Mouse (Mus musculus) lung, postnatal 14 days (tissue): ENCODE measurements at regions not wholly inside any gene's neighbourhood (a gene's known extent, or its start where the extent isn't known, plus 50 kb on each side); places are given as distances from the start of the nearest gene placed in this dataset.

Experiments used
- DNase-seq: peaks from one replicate; pipeline ENCODE4 v3.0.0; 2021

DNA sequence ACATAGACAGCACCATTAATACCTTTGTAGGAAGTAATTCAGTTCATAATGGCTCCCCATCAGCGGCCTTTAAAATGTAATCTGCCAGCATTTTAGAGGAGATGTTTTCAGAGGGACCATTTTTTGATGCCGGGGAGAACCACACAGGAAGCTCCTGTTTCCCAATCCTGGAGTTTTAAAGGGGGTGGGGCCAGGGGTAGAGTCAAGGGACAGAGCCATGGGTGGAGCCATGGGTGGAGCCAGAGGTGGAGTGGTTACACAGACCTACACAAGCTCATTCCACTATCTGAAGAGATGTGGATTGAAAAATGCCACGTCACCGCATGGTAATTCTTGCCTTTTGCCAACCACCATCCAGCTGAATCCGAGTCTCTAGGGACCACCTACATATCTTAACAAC lies 67.1 kb upstream of the Plcl2 start:
- DNase-seq: no peak

DNA sequence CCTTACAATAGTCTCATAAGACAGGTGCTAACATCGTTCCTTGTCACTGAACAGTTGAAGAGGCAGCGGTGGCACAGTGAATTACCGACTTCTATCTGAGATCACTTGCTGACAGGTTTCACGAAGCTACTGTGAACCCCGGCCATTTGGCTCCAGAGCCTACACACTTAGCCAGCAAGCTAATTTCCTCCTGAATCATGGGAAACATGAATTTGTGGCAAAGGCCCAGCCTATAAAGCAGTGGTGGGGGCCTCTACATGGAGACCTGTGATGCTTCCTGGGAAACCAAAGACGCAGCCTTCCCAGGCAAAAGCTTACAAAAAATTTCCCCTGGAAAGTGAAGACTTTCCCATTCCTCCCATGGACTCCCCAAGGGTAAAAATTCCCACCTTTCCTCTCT lies 66.3 kb upstream of the Plcl2 start:
- DNase-seq: no peak

DNA sequence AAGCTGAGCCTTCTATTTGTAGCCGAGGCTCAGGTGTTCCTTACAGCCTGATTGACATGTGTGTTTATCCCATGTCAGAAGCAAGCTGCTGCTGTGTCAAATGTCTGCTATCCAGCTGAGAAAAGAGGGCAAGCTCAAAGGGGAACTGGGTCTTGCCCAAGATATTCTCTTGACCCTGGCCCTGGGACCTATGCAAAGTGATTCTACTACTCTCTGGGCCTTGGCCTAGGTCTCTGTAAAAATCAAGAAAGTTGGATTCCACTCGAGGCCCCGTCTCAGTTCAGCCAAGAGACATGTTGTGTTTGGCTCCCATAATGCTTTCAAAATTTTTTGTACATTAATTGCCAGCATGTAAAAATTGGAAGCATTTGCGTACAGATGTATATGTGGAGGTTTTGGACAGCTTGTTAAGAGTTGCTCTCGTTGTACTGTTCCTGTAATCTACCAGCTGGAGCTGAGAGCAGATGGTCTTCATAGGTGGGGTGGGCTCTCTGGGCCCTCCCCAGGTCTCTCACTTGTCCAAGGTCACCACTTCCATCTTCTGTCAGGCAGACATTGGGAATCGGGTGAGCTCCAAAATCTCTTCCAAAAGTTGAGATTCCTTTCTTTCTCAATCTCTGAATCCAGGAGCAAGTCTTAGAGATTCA lies 65.7 kb upstream of the Plcl2 start:
- no peak for DNase-seq

DNA sequence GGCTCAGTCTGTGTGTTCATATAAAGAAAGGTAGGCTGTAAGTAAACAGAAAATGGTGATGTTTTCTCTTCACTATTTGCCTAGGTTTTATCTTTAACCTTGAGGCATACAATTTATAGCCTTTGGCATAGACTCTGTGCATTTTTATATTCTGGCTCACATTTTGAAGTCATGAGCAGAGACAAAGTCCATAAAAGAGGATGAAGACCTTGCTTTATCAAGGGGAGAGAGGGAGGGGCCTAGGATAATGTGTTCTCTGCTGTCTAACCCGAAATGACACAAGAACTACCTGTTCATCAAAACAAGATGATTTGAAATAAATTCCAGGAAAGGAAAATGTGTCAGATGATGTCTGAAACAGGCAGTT lies 65.2 kb upstream of the Plcl2 start:
- DNase-seq: no peak

DNA sequence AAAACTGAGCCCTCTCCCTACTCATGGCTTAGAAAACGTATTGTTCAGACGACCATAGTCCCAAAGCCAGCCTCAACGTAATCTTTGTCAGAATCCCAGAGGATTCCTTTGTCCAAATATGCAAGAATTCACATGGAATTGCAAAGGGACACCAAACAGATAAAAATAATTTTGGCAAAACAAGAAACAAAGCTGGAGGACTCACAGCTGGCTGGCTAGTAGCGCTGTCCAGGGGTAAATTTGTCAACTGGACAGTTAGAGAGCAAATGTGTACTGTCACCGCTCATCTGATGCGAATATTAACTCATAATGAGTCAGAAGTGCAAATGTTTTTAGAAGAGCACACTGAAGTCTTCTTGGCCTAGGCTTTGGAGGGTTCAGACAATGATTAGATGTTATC lies 60.5 kb upstream of the Plcl2 start:
- DNase-seq: no peak

DNA sequence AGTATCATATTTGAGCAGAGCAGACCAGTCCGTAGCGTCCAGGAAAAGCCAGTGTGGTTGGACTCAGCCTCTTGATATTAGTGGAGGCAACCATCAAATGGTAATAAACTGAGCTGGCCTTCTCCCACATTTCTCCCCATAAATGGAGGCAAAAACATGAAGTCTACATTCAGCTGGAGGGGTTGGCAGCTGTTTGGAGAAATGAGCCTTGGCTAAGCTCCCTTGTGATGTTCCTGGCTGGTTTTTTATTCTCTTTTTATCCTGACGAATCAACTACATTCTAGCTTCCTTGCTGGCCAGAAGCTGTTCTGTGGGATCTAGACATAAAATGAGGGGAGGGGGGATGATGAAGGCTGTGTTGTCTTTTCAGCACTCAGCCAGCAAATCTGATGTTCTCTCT lies 57.6 kb upstream of the Plcl2 start:
- no peak for DNase-seq

DNA sequence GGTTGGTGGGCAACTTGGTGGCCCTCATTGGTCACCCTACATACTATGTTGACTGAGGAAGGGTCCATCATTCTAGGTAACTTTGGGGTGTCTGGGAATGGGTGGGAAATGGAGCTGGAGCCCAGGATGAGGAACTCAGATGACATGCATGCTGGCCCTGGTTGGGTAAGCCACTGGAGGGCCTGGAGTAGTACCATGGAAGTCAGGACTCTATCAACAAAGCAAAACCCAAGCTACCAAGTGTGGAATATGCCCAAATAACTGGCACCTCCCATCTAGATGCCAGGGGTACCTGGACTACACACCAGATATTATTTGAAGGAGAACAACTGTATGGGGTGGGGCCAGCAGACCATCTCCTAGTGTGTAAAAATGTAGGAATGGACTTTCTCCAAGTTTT lies 55.7 kb upstream of the Plcl2 start:
- no peak for DNase-seq

DNA sequence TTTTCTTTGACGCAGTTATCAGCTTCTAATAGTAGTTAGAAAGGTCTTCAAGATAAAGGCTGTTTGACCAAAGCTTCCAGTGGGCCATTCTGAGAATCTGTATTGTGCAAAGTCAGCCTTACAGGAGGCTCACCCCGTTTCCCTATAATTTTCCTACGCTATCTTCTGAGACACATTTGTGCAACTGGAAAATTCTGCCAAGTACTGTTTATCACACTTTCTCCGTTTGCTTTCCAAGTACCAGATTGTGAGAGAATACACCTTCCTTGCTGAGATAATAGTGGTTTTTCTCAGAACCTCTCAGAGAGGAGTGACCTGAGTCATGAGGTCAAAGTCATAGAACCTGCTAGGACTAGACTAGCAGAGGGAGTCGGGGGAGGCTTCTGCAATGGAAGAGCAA lies 55.2 kb upstream of the Plcl2 start:
- no peak for DNase-seq

DNA sequence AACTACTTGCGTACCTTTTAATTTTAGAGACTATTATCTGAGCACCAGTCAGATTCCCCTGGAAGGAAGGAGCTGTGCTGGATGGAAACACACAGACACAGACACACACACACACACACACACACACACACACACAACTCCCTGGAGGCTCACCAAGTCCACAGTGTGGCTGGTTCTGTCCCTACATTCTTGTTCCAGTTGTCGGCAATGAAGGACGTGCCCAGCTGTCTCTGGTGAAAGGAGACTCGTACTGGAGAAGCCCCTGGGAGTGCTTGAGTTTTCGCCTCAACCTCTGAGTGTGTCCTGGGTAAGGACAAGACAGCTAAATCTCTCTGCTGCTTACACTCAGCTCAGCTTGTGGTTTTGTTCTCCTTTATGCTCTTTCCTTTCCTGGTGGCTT lies 54.3 kb upstream of the Plcl2 start:
- no peak for DNase-seq

DNA sequence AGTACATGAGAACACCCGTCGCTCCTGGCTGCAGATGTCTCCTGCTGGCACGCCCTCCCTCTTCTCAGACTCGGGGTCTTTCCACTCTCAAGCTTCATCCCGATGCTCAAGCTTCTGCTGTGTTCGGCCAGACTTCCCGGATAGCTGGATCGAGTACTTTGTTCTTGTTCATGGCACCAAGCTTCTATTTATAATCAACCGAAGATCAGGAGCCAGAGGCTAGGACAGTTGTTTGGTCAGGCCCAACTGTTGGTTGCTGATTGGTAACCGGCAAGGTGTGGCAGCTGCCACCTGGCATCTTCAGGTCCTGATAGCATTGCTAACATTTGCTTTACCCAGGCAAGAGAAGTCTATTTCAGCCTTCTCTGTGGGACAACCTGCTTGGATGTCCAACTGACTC lies 53.5 kb upstream of the Plcl2 start:
- DNase-seq: no peak

DNA sequence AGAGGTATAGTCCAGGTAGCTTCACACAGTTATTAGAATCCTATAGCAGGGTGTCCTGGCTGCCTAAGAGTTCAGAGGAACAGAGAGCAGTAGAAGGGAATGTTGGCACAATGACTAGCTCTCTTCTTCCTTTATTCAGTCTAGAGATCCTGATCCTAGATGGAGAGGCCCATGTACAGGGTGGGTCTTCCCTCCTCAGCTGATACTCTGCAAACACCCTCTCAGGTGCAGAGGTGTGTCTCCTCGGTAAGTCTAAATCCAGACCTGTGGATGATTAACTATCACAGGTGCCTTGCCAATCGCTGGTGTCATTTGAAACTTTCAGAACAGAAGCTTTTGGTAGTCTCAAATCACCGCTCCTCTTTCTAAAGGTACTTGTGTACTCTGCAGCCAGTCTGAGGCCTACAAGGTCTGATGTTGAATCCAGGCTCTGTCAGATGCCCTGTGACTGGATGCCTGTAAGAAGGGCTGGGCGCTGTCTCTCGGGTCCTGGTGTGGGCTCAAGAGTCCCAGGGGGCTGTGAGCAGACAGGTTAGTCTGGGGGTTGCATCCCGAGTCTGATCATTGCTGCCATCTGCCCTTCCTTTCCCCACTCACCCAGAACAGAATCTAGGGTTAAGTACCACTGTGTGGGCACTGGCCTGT lies 52.0 kb upstream of the Plcl2 start:
- DNase-seq: no peak

DNA sequence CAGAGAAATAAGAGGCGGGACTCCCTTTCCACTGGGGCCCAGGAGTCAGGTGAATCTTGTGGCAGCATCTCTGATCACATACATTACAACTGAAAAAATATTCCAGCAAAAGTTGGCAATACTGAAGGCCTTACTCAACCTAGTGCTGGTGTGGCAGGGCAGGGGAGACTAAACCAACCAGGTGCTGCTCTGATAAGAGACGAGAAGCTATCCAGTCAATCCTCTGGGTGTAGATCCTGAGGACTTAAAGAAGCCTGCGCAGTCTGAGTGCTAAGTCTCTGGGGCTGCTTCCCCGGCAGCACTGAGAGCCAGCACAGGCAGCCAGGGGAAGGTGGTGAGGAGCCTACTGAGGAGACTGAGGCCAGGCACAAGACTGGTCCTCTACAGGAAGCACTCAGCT lies 51.0 kb upstream of the Plcl2 start:
- no peak for DNase-seq
